Mouse (Mus musculus): ENCODE measurements at regions not wholly inside any gene's neighbourhood (a gene's known extent, or its start where the extent isn't known, plus 50 kb on each side); places are given as distances from the start of the nearest gene placed in this dataset.

- Histone ChIP-seq H3K4me2 (ENCODE audit: low read depth, low read length) (no peak overlapping the region), H3K27ac (ENCODE audit: low read length) (no peak overlapping the region), H3K27me3 (ENCODE audit: control insufficient read depth, insufficient read depth, low read depth, low read length) (no peaks in the 10 kb centered on the region), H3K4me3 (ENCODE audit: low read depth, low read length) (no peak overlapping the region), H3K9me3 (replicated peaks; ENCODE audit: control insufficient read depth, low read length) (no peaks in the 10 kb centered on the region; the same call in 1 of the 2 replicates), H3K4me1 (ENCODE audit: control insufficient read depth, low read depth, low read length) (no peaks in the 10 kb centered on the region), H3K9ac (ENCODE audit: low read depth, low read length) (no peak overlapping the region), H3K36me3 (ENCODE audit: control insufficient read depth, insufficient read depth) (no peaks in the 10 kb centered on the region)
- no peak for ATAC-seq (ENCODE audit: low read depth)
Measured at GRCm38 (mm10) chr6:36058206-36058605, 329.7 kb upstream of the Chrm2 start.

DNA sequence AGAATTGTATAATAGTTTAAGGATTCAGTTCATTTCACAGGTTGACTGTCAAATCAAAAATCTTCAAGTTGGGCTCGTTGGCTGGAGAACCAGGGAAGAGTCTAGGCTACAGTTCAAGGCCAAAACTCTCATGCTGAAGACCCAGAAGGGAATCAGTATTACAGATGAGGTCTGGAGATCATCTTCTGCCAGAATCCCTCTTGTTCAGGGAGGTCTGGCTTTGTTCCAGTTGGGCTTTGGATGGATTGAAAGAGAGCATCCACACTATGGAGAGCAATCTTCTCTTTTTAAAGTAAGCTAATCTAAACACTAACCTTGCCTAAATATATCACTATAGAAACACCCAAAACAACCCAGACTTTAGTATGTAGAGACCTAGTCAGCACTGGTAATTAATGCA lies 327.5 kb upstream of the Chrm2 start:
- 37% methylated on average over 1 of the region's 1 CpGs for WGBS (ENCODE audit: insufficient replicate concordance)
- Histone ChIP-seq H3K36me3 (ENCODE audit: control insufficient read depth, insufficient read depth) (no peaks in the 10 kb centered on the region), H3K9me3 (replicated peaks; ENCODE audit: control insufficient read depth, low read length) (no peaks in the 10 kb centered on the region), H3K9ac (ENCODE audit: low read depth, low read length) (no peak overlapping the region), H3K27ac (ENCODE audit: low read length) (no peak overlapping the region), H3K27me3 (ENCODE audit: control insufficient read depth, insufficient read depth, low read depth, low read length) (no peaks in the 10 kb centered on the region), H3K4me3 (ENCODE audit: low read depth, low read length) (no peak overlapping the region), H3K4me2 (ENCODE audit: low read depth, low read length) (no peak overlapping the region), H3K4me1 (ENCODE audit: control insufficient read depth, low read depth, low read length) (no peaks in the 10 kb centered on the region)
- ATAC-seq (ENCODE audit: low read depth): no peak

- 63% methylated on average over 1 of the region's 1 CpGs for WGBS (ENCODE audit: insufficient replicate concordance)
- Histone ChIP-seq H3K9ac (ENCODE audit: low read depth, low read length) (no peak overlapping the region), H3K36me3 (ENCODE audit: control insufficient read depth, insufficient read depth) (no peaks in the 10 kb centered on the region), H3K27ac (ENCODE audit: low read length) (no peak overlapping the region), H3K27me3 (ENCODE audit: control insufficient read depth, insufficient read depth, low read depth, low read length) (no peaks in the 10 kb centered on the region), H3K4me1 (ENCODE audit: control insufficient read depth, low read depth, low read length) (no peaks in the 10 kb centered on the region), H3K9me3 (replicated peaks; ENCODE audit: control insufficient read depth, low read length) (no peaks in the 10 kb centered on the region), H3K4me3 (ENCODE audit: low read depth, low read length) (no peak overlapping the region), H3K4me2 (ENCODE audit: low read depth, low read length) (no peak overlapping the region)
- no peak for ATAC-seq (ENCODE audit: low read depth)
Measured at GRCm38 (mm10) chr6:36064919-36065318, 323.0 kb upstream of the Chrm2 start.

DNA sequence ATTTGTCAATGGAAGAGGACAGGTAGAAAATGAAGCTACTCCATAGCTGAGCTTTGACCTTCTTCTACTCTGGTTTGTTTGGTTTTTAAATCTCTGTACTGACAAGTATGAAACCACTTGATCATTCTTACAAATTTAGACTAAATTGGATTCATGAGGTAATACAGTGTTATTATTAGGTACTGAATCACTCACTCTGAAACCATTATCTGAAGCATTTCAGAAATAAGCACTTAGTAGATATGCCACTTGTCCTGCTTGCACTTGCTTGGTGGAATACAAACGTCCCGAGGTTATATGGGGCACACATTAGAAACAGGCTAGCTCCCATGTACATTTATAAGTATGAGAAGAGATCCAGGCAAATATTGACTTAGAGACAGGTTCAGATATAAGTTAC lies 319.2 kb upstream of the Chrm2 start:
- Histone ChIP-seq H3K4me1 (ENCODE audit: control insufficient read depth, low read depth, low read length) (no peaks in the 10 kb centered on the region), H3K36me3 (ENCODE audit: control insufficient read depth, insufficient read depth) (no peaks in the 10 kb centered on the region), H3K9me3 (replicated peaks; ENCODE audit: control insufficient read depth, low read length) (no peaks in the 10 kb centered on the region), H3K4me3 (ENCODE audit: low read depth, low read length) (no peak overlapping the region), H3K4me2 (ENCODE audit: low read depth, low read length) (no peak overlapping the region), H3K27ac (ENCODE audit: low read length) (no peak overlapping the region), H3K9ac (ENCODE audit: low read depth, low read length) (no peak overlapping the region), H3K27me3 (ENCODE audit: control insufficient read depth, insufficient read depth, low read depth, low read length) (no peaks in the 10 kb centered on the region)
- no peak for ATAC-seq (ENCODE audit: low read depth)
- 49% methylated on average over 2 of the region's 2 CpGs for WGBS (ENCODE audit: insufficient replicate concordance)

- H3K27ac ChIP-seq (ENCODE audit: low read length): no peak overlapping the region
- H3K27me3 ChIP-seq (ENCODE audit: control insufficient read depth, insufficient read depth, low read depth, low read length): no peaks in the 10 kb centered on the region
- H3K9ac ChIP-seq (ENCODE audit: low read depth, low read length): no peak overlapping the region
- 55% methylated on average over 5 of the region's 5 CpGs for WGBS (ENCODE audit: insufficient replicate concordance)
- no peaks in the 10 kb centered on the region for H3K4me1 ChIP-seq (ENCODE audit: control insufficient read depth, low read depth, low read length)
- no peaks in the 10 kb centered on the region for H3K9me3 ChIP-seq (replicated peaks; ENCODE audit: control insufficient read depth, low read length)
- ATAC-seq (ENCODE audit: low read depth): no peak
- H3K4me3 ChIP-seq (ENCODE audit: low read depth, low read length): no peak overlapping the region
- H3K36me3 ChIP-seq (ENCODE audit: control insufficient read depth, insufficient read depth): no peaks in the 10 kb centered on the region
- H3K4me2 ChIP-seq (ENCODE audit: low read depth, low read length): no peak overlapping the region
Measured at GRCm38 (mm10) chr6:36079559-36079958, 308.3 kb upstream of the Chrm2 start.

DNA sequence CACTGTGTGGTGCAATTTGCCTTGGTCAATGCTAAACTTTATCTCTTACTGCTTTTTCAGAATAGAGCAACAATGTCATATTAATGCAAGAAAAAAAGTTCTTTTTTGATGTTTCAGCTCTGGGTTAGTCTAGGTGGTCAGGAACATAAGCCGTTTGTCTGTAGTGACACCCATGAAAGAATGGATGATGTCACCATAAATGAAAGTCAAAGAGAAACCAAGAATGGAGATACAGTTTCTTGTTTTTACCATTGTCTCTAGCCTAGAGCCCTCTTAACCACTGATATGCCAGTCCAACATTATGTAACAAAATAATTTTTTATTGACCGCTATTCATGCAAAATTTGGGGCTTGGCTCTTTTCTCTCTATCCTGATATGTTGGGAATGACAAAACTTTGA lies 294.3 kb upstream of the Chrm2 start:
- H3K9ac ChIP-seq (ENCODE audit: low read depth, low read length): no peak overlapping the region
- H3K4me2 ChIP-seq (ENCODE audit: low read depth, low read length): no peak overlapping the region
- H3K9me3 ChIP-seq (replicated peaks; ENCODE audit: control insufficient read depth, low read length): no peaks in the 10 kb centered on the region
- H3K27ac ChIP-seq (ENCODE audit: low read length): no peak overlapping the region
- no peak for ATAC-seq (ENCODE audit: low read depth)
- no peak overlapping the region for H3K4me3 ChIP-seq (ENCODE audit: low read depth, low read length)
- 62% methylated on average over 2 of the region's 2 CpGs for WGBS (ENCODE audit: insufficient replicate concordance)
- H3K27me3 ChIP-seq (ENCODE audit: control insufficient read depth, insufficient read depth, low read depth, low read length): no peaks in the 10 kb centered on the region
- no peaks in the 10 kb centered on the region for H3K36me3 ChIP-seq (ENCODE audit: control insufficient read depth, insufficient read depth)
- H3K4me1 ChIP-seq (ENCODE audit: control insufficient read depth, low read depth, low read length): no peaks in the 10 kb centered on the region

DNA sequence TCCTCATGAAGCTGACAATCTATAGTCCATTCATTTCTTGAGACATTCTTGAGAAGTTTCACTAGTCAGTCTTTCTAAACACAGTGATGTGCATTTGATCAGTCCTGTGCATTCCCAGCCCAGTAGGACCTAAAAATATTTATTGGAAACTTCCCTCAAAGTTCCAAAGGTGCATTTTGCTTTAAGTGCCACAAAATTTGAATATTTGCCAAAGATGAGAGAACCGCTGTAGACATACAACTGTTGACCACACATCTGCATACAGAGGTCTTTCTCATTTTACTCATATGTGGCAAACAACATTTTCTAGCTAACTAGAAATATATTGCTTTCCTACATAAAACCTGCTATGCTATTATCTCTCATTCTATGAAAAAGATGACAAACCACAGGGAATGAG lies 293.8 kb upstream of the Chrm2 start:
- Histone ChIP-seq H3K36me3 (ENCODE audit: control insufficient read depth, insufficient read depth) (no peaks in the 10 kb centered on the region), H3K9me3 (replicated peaks; ENCODE audit: control insufficient read depth, low read length) (no peaks in the 10 kb centered on the region), H3K9ac (ENCODE audit: low read depth, low read length) (no peak overlapping the region), H3K4me3 (ENCODE audit: low read depth, low read length) (no peak overlapping the region), H3K4me2 (ENCODE audit: low read depth, low read length) (no peak overlapping the region), H3K4me1 (ENCODE audit: control insufficient read depth, low read depth, low read length) (no peaks in the 10 kb centered on the region), H3K27me3 (ENCODE audit: control insufficient read depth, insufficient read depth, low read depth, low read length) (no peaks in the 10 kb centered on the region), H3K27ac (ENCODE audit: low read length) (no peak overlapping the region)
- WGBS (ENCODE audit: insufficient replicate concordance): 75% methylated on average over 1 of the region's 1 CpGs
- ATAC-seq (ENCODE audit: low read depth): no peak

GRCm38 (mm10) chr6:36097391-36097790 lies 290.5 kb upstream of the Chrm2 start:
- H3K4me2 ChIP-seq (ENCODE audit: low read depth, low read length): no peak overlapping the region
- no peak for ATAC-seq (ENCODE audit: low read depth)
- no peak overlapping the region for H3K9ac ChIP-seq (ENCODE audit: low read depth, low read length)
- H3K27me3 ChIP-seq (ENCODE audit: control insufficient read depth, insufficient read depth, low read depth, low read length): no peaks in the 10 kb centered on the region
- H3K36me3 ChIP-seq (ENCODE audit: control insufficient read depth, insufficient read depth): no peaks in the 10 kb centered on the region
- no peak overlapping the region for H3K27ac ChIP-seq (ENCODE audit: low read length)
- 53% methylated on average over 2 of the region's 2 CpGs for WGBS (ENCODE audit: insufficient replicate concordance)
- H3K4me3 ChIP-seq (ENCODE audit: low read depth, low read length): no peak overlapping the region
- H3K9me3 ChIP-seq (replicated peaks; ENCODE audit: control insufficient read depth, low read length): no peaks in the 10 kb centered on the region
- no peaks in the 10 kb centered on the region for H3K4me1 ChIP-seq (ENCODE audit: control insufficient read depth, low read depth, low read length)

GRCm38 (mm10) chr6:36098179-36098578 lies 289.7 kb upstream of the Chrm2 start:
- H3K27ac ChIP-seq (ENCODE audit: low read length): no peak overlapping the region
- ATAC-seq (ENCODE audit: low read depth): no peak
- no peak overlapping the region for H3K4me3 ChIP-seq (ENCODE audit: low read depth, low read length)
- H3K9ac ChIP-seq (ENCODE audit: low read depth, low read length): no peak overlapping the region
- no peaks in the 10 kb centered on the region for H3K4me1 ChIP-seq (ENCODE audit: control insufficient read depth, low read depth, low read length)
- WGBS (ENCODE audit: insufficient replicate concordance): 64% methylated on average over 4 of the region's 4 CpGs
- H3K27me3 ChIP-seq (ENCODE audit: control insufficient read depth, insufficient read depth, low read depth, low read length): no peaks in the 10 kb centered on the region
- no peaks in the 10 kb centered on the region for H3K36me3 ChIP-seq (ENCODE audit: control insufficient read depth, insufficient read depth)
- H3K9me3 ChIP-seq (replicated peaks; ENCODE audit: control insufficient read depth, low read length): no peaks in the 10 kb centered on the region
- no peak overlapping the region for H3K4me2 ChIP-seq (ENCODE audit: low read depth, low read length)

DNA sequence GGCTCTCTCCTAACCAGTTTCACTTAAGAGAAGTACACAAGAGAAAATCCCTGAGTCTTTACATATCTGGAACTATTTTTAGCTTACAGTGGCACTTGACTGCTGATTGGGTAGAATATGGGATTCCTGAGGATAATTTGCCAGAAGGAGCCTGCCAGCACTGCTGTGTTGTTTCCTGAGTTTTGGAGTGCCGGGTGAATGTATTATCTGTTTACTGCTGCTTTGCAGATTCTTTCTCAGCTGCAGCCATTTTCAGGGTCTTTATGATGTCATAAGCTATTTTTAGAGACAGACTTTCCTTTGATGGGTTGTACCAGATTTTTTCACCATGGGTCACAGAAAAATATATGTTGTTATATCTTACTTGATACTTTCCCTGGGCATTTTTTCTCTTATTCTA lies 279.1 kb upstream of the Chrm2 start:
- no peak for ATAC-seq (ENCODE audit: low read depth)
- WGBS (ENCODE audit: insufficient replicate concordance): 45% methylated on average over 1 of the region's 1 CpGs

More for the DNA sequence above, 279.1 kb upstream of the Chrm2 start:
- Histone ChIP-seq H3K9ac (ENCODE audit: low read depth, low read length) (no peak overlapping the region), H3K36me3 (ENCODE audit: control insufficient read depth, insufficient read depth) (no peaks in the 10 kb centered on the region), H3K4me2 (ENCODE audit: low read depth, low read length) (no peak overlapping the region), H3K4me3 (ENCODE audit: low read depth, low read length) (no peak overlapping the region), H3K27ac (ENCODE audit: low read length) (no peak overlapping the region), H3K4me1 (ENCODE audit: control insufficient read depth, low read depth, low read length) (no peaks in the 10 kb centered on the region), H3K27me3 (ENCODE audit: control insufficient read depth, insufficient read depth, low read depth, low read length) (no peaks in the 10 kb centered on the region), H3K9me3 (replicated peaks; ENCODE audit: control insufficient read depth, low read length) (no peaks in the 10 kb centered on the region)

All from liver, embryonic 16.5 days (tissue).